Mouse (Mus musculus) gastrocnemius, adult 2 months (tissue): ENCODE data around the gene S100pbp. TPM values are rescaled to one million over a fixed set of nuclear protein-coding genes. Genes with fewer than 3 reads are reported as not detected.

Experiments
- DNase-seq: peaks from one replicate; pipeline ENCODE4 v3.0.0; 2022
- H3K27ac ChIP-seq: fragments of 200-600 bp; 2 replicates; pipeline ENCODE4 v1.8.1; 2022; ENCODE audit warnings: mild to moderate bottlenecking
- H3K4me3 ChIP-seq: fragments of 200-600 bp; 2 replicates; pipeline ENCODE4 v1.8.1; 2022; ENCODE audit warnings: mild to moderate bottlenecking, moderate library complexity
- CTCF ChIP-seq: fragments of 200-600 bp; IDR thresholded peaks from 2 replicates; pipeline ENCODE4 v1.8.1; 2022; ENCODE audit warnings: antibody characterized with exemption, mild to moderate bottlenecking, moderate library complexity
- intact Hi-C: fragments of 180-260 bp; cut with DNase I; formaldehyde crosslinking; loops from one replicate; pipeline ENCODE4 v1.15.1; 2025
- total RNA-seq, 2 experiments: library from RNA; stranded (reverse); gene quantifications; 2 replicates each; pipeline ENCODE4 v1.2.3; 2021

The S100pbp gene
- total RNA-seq, 2 experiments from 2014 or later = 4.7 to 4.9 TPM

GRCm38 (mm10) chr4:129112231-129112630 lies 77.3 kb downstream of the S100pbp start:
- TF ChIP-seq CTCF = no peak
- intact Hi-C loops = no loop called here
- no peak overlapping the region for H3K27ac ChIP-seq
- no peak overlapping the region for H3K4me3 ChIP-seq
- no peak for DNase-seq

- no peak overlapping the region for H3K27ac ChIP-seq
- intact Hi-C loops = no loop called here
- no peak for DNase-seq
- peak; percentile 12; the same call in 1 of the 2 replicates for TF ChIP-seq CTCF
- no peak overlapping the region for H3K4me3 ChIP-seq
Observed at GRCm38 (mm10) chr4:129111350-129111749, 78.2 kb downstream of the S100pbp start.

DNA sequence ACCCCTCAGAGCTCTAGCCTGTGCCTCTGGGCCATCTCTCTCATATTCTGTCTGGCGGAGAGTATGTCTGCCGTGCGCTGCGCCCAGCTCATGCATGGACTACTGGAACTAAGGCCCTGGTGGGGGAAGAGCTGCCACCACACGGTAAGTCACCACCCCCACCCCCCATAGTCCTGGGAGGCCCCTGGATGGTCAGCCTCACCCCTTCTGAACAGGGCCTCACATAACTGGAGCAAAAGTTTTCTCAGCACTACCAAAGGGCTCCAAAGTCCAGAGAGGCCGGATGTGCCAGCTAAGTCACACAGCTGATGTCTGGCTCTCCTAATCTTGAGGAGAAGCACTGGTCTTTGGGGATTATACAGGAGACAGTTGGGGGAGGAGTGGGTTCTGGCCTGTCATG lies 78.7 kb downstream of the S100pbp start:
- TF ChIP-seq CTCF = no peak
- DNase-seq = no peak

DNA sequence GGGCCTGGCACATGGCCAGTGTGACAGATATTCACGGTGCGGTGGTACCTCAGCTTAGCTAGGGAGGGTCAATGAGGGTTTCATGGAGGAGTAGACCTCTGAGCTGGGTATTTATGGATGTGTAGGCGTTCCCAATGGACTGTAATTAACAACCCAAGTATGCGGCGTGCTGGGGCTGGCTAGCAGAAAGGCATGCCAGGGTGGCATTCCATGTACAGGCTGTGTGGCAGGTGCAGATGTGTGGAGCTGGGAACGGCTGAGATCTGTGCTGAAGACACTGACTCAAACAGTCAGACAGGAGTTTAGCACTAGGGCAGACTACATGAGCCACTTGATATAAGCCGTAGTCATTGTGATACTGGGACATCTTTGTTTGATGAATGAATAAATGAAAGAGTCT lies 80.9 kb downstream of the S100pbp start:
- no peak overlapping the region for H3K4me3 ChIP-seq
- intact Hi-C loops = no loop called here
- no peak for TF ChIP-seq CTCF
- H3K27ac ChIP-seq = no peak overlapping the region
- no peak for DNase-seq

More for the DNA sequence above, 78.7 kb downstream of the S100pbp start:
- Histone ChIP-seq H3K27ac (no peak overlapping the region), H3K4me3 (no peak overlapping the region)
- intact Hi-C loops = no loop called here

DNA sequence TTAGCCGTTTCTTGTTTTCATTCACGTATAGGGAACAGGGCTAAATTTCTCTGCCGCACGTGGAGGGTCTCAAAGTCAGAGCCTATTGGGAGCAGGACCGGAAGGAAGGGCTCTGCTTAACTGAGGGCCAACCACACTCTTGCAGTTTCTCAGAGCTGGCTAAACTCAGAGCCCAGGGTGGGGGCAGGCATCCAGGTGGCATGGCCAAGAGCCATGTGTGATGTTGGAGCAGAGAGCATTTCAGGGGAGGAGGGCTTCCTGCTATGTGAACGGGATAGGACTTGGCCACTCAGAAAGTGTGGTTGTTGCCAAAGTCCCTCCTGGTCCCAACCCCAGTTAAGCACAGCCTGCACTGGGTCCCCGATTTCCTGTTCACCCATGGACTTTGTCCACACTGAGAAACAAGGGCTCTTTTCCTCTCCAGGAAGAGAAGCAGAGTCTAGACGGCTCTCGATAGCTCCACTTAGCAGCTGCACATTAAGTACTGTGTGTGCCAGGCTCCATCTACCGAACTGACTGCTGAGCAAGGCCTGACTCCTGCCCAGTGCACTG lies 82.1 kb downstream of the S100pbp start:
- intact Hi-C loops = no loop called here
- TF ChIP-seq CTCF = no peak
- Histone ChIP-seq H3K27ac (no peak overlapping the region), H3K4me3 (no peak overlapping the region)
- no peak for DNase-seq

DNA sequence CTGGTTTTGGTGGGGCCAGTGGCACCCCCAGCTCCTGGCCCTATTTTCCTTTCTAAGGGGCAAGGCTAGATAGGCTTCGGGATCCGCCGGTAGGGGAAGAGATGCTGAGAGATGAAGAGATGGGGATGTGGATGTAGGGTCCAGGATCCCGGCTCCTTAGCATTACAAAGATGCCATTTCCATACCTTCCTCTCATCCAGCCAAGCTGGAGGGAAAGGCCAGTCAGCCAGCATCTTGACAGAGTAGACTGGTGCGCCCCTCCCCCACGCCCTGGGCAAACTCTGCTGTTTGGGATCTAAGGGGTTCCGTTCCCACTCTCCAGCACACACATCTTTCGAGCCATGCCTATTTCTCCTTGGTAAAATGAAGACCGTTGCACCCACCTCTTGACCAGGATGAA lies 83.5 kb downstream of the S100pbp start:
- intact Hi-C loops = no loop called here
- no peak for DNase-seq
- H3K27ac ChIP-seq = no peak overlapping the region
- no peak for TF ChIP-seq CTCF
- no peak overlapping the region for H3K4me3 ChIP-seq

DNA sequence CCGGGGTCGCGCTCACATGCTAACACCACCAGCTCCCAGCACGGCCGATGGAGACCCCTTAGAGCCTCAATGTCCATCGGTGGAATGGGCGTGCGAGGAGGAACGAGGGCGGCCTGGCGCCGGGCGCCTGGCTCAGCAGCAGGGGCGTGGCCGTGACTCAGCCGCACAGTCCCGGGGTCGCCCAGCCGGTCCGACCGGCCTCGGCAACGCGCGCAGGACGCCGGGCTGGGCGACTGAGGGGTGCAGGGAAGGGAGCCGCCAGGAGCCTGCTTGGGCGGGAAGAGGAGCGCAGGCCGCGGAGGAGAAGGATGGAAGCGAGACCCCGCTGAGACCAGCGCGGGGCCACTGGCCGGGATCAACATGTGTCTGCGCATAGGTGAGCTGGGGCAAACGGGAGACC lies 84.2 kb downstream of the S100pbp start, which contains the start of gene Tmem54:
Tmem54 (plus strand) TSS at position 193 of the 400 bp plus-strand sequence.
- H3K27ac ChIP-seq = no peak within 1 kb of the TSS
- intact Hi-C loops = no loop called here
- TF ChIP-seq CTCF = no peak
- peak within 1 kb of the TSS; percentile 26; the same call in 1 of the 2 replicates for H3K4me3 ChIP-seq
- DNase-seq = no peak

- intact Hi-C loops = no loop called here
- TF ChIP-seq CTCF = no peak
- Histone ChIP-seq H3K4me3 (no peak overlapping the region), H3K27ac (no peak overlapping the region)
- DNase-seq = no peak
Observed at GRCm38 (mm10) chr4:129102133-129102829, 87.2 kb downstream of the S100pbp start.

Other genes with a start within 250 kb of the S100pbp start
- 1 to 10 TPM; 1.2 to 2.2 TPM for gene Azin2, start 227.3 kb downstream of the S100pbp start, total RNA-seq
- 10 to 100 TPM; 27.8 to 31.3 TPM for gene Ak2, start 197.8 kb downstream of the S100pbp start, total RNA-seq
- gene Rnf19b, start 131.5 kb downstream of the S100pbp start, total RNA-seq = 10 to 100 TPM; 22.0 to 24.0 TPM
- not detected for gene Tmem54, start 84.2 kb downstream of the S100pbp start, total RNA-seq
- not detected for gene Hpca, start 67.7 kb downstream of the S100pbp start, total RNA-seq
- gene Fndc5, start 52.7 kb downstream of the S100pbp start, total RNA-seq = 100 to 1,000 TPM in 1 of 2 experiments, 10 to 100 TPM in 1; 52.1 to 132 TPM
- gene Yars, start within 50 bp of the S100pbp start, total RNA-seq = 10 to 100 TPM; 39.8 to 43.0 TPM
- 1 to 10 TPM; 2.0 to 2.1 TPM for gene C77080, start 71.7 kb upstream of the S100pbp start, total RNA-seq
- 10 to 100 TPM; 39.9 to 46.5 TPM for gene Sync, start 97.9 kb upstream of the S100pbp start, total RNA-seq
- 10 to 100 TPM; 38.5 to 46.9 TPM for gene Rbbp4, start 145.6 kb upstream of the S100pbp start, total RNA-seq
- gene Zbtb8os, start 146.0 kb upstream of the S100pbp start, total RNA-seq = 10 to 100 TPM; 24.8 to 28.9 TPM
- gene Zbtb8a, start 188.4 kb upstream of the S100pbp start, total RNA-seq = 1 to 10 TPM in 1 of 2 experiments, under 1 TPM in 1; 0.61 to 1.3 TPM